Mouse (Mus musculus) limb, embryonic 14.5 days (tissue): Measurements from ENCODE around the gene Wnt2b. TPM values are rescaled to one million over a fixed set of nuclear protein-coding genes. Genes with fewer than 3 reads are reported as not detected.

Experiments
- ATAC-seq: fragments of 200-750 bp; cut with Nextera tagmentation; 2 replicates; pipeline ENCODE4 v1.8.0; 2017; ENCODE audit warnings: low read depth, moderate number of reproducible peaks, moderate TSS enrichment; ENCODE audit not compliant: low FRiP score
- DNase-seq: peaks from one replicate; pipeline ENCODE4 v3.0.0-alpha.2; 2015; ENCODE audit warnings: low spot score
- H3K27ac ChIP-seq: fragments of 300-500 bp; sonication (generic); replicated peaks from 2 replicates; pipeline ENCODE4 v1.5.1; 2014; ENCODE audit warnings: low read depth, mild to moderate bottlenecking, low read length, moderate library complexity, mixed read lengths
- H3K27me3 ChIP-seq: fragments of 300-500 bp; sonication (generic); 2 replicates; pipeline ENCODE4 v1.6.1; 2014; ENCODE audit warnings: low read length, mixed read lengths; ENCODE audit not compliant: control insufficient read depth, insufficient read depth
- H3K36me3 ChIP-seq: fragments of 300-500 bp; sonication (generic); 2 replicates; pipeline ENCODE4 v1.6.1; 2014; ENCODE audit warnings: mild to moderate bottlenecking, low read length, moderate library complexity, mixed read lengths; ENCODE audit not compliant: control insufficient read depth, insufficient read depth
- H3K4me1 ChIP-seq: fragments of 300-500 bp; sonication (generic); 2 replicates; pipeline ENCODE4 v1.6.1; 2014; ENCODE audit warnings: antibody characterized with exemption, low read length, mixed read lengths; ENCODE audit not compliant: control insufficient read depth, insufficient read depth
- H3K4me2 ChIP-seq: fragments of 300-500 bp; sonication (generic); replicated peaks from 2 replicates; pipeline ENCODE4 v1.6.1; 2014; ENCODE audit warnings: low read depth, mild to moderate bottlenecking, low read length, moderate library complexity; ENCODE audit not compliant: severe bottlenecking
- H3K4me3 ChIP-seq: fragments of 300-500 bp; sonication (generic); replicated peaks from 2 replicates; pipeline ENCODE4 v1.5.1; 2014; ENCODE audit warnings: low read length
- H3K9ac ChIP-seq: fragments of 300-500 bp; sonication (generic); 2 replicates; pipeline ENCODE4 v1.6.1; 2014; ENCODE audit warnings: mild to moderate bottlenecking, low read depth, low read length, moderate library complexity; ENCODE audit not compliant: severe bottlenecking
- H3K9me3 ChIP-seq: fragments of 300-500 bp; sonication (generic); 2 replicates; pipeline ENCODE4 v1.6.1; 2016; ENCODE audit warnings: low read length; ENCODE audit not compliant: control insufficient read depth
- POLR2A ChIP-seq: fragments of 200-500 bp; IDR thresholded peaks from 2 replicates; pipeline ENCODE4 v1.8.0; 2012; ENCODE audit warnings: inconsistent platforms, mild to moderate bottlenecking, moderate library complexity, borderline replicate concordance; ENCODE audit not compliant: insufficient read depth, insufficient read length; ENCODE audit errors: extremely low read depth
- WGBS: fragments of 180-500 bp; shearing (Covaris S2); extraction: QIAGEN DNeasy Blood & Tissue Kit; methylation state at CpG from one replicate; pipeline ENCODE4 v1.1.7; 2014; 5-methylcytosine and 5-hydroxymethylcytosine counted together
- polyA plus RNA-seq, 2 experiments: library from polyadenylated mRNA; depleted of rRNA in 1 of 2; stranded (reverse) in 1 of 2; unstranded in 1 of 2; fragments of >200 nt; fragmentation: Nextera tagmentation in 1 of 2; extraction: Ambion mirVana in 1 of 2; gene quantifications; 2 replicates each; pipeline versions ENCODE4 v1.2.1 to v1.2.3; 2012 to 2014

Wnt2b gene
- polyA plus RNA-seq (2012; rRNA removed): 3.1 and 3.6 TPM in 2 replicates
- 1.4 and 1.5 TPM in 2 replicates for polyA plus RNA-seq (2014; fragmentation: Nextera tagmentation; extraction: Ambion mirVana)

GRCm38 (mm10) chr3:104961066-104962059 lies at the start of gene Wnt2b:
Wnt2b (minus strand) TSS chr3:104961921.
- ATAC-seq (peak; percentile 38; the same call in 1 of the 2 replicates), DNase-seq (no peak)
- Histone ChIP-seq H3K27me3 (peaks cover 35% of the 10 kb centered on the region), H3K4me1 (peaks cover 24% of the 10 kb centered on the region), H3K36me3 (no peaks in the 10 kb centered on the region), H3K9ac (peak within 1 kb of the TSS; percentile 46), H3K27ac (no peak within 1 kb of the TSS), H3K9me3 (no peaks in the 10 kb centered on the region), H3K4me2 (peak within 1 kb of the TSS; percentile 69), H3K4me3 (peak within 1 kb of the TSS; percentile 51)
- 4% methylated on average over 58 of the region's 87 CpGs for WGBS
- TF ChIP-seq POLR2A: no peak

- 89% methylated on average over 11 of the region's 11 CpGs for WGBS
- Histone ChIP-seq H3K4me2 (no peak overlapping the region), H3K4me1 (no peaks in the 10 kb centered on the region), H3K27me3 (no peaks in the 10 kb centered on the region), H3K36me3 (peaks cover 62% of the 10 kb centered on the region), H3K9me3 (no peaks in the 10 kb centered on the region), H3K27ac (no peak overlapping the region), H3K9ac (no peak overlapping the region), H3K4me3 (no peak overlapping the region)
- DNase-seq (no peak), ATAC-seq (no peak)
- no peak for TF ChIP-seq POLR2A
These were observed 49.1 kb upstream of the Wnt2b start for GRCm38 (mm10) chr3:105010681-105011339.

GRCm38 (mm10) chr3:105008070-105008469 lies 46.3 kb upstream of the Wnt2b start:
- no peak for ATAC-seq
- H3K4me1 ChIP-seq: no peaks in the 10 kb centered on the region
- H3K27ac ChIP-seq: no peak overlapping the region
- 90% methylated on average over 9 of the region's 9 CpGs for WGBS
- H3K9me3 ChIP-seq: no peaks in the 10 kb centered on the region
- no peak overlapping the region for H3K4me2 ChIP-seq
- no peak for DNase-seq
- no peak for TF ChIP-seq POLR2A
- no peak overlapping the region for H3K4me3 ChIP-seq
- no peak overlapping the region for H3K9ac ChIP-seq
- peaks cover 86% of the 10 kb centered on the region for H3K36me3 ChIP-seq
- no peaks in the 10 kb centered on the region for H3K27me3 ChIP-seq

GRCm38 (mm10) chr3:105006101-105006500 lies 44.4 kb upstream of the Wnt2b start:
- no peak for DNase-seq
- 93% methylated on average over 6 of the region's 6 CpGs for WGBS

GRCm38 (mm10) chr3:105005561-105006065 lies 43.9 kb upstream of the Wnt2b start:
- ATAC-seq: no peak
- H3K27me3 ChIP-seq: no peaks in the 10 kb centered on the region
- H3K4me1 ChIP-seq: no peaks in the 10 kb centered on the region
- H3K9me3 ChIP-seq: no peaks in the 10 kb centered on the region
- WGBS: 93% methylated on average over 20 of the region's 20 CpGs
- TF ChIP-seq POLR2A: no peak
- H3K4me3 ChIP-seq: no peak overlapping the region
- peaks cover 81% of the 10 kb centered on the region for H3K36me3 ChIP-seq
- no peak overlapping the region for H3K9ac ChIP-seq
- no peak for DNase-seq
- no peak overlapping the region for H3K4me2 ChIP-seq
- H3K27ac ChIP-seq: no peak overlapping the region

More at GRCm38 (mm10) chr3:105006101-105006500, 44.4 kb upstream of the Wnt2b start:
- Histone ChIP-seq H3K36me3 (peaks cover 85% of the 10 kb centered on the region), H3K4me3 (no peak overlapping the region), H3K9me3 (no peaks in the 10 kb centered on the region), H3K4me1 (no peaks in the 10 kb centered on the region), H3K4me2 (no peak overlapping the region), H3K9ac (no peak overlapping the region), H3K27me3 (no peaks in the 10 kb centered on the region), H3K27ac (no peak overlapping the region)
- no peak for TF ChIP-seq POLR2A
- no peak for ATAC-seq
